ENCODE assay signal across 15 mouse cellular contexts in genomic region chr3:38937159-38937558, GRCm38 (mm10). TPM values are rescaled to one million over a fixed set of nuclear protein-coding genes. Genes with fewer than 3 reads are reported as not detected.
A peak's percentile ranks its signal among the peaks of the same experiment; 100 is the strongest.
DNase-seq lines count a peak whose midpoint lies in the region; ATAC-seq lines count a peak whose summit lies in the region.
"Had no signal": no experiment of that assay in that cellular context is flagged by ENCODE, and none has a peak within 500 bp of the region (broad histone marks: within the 10 kb centered on the region; RNA-seq: fewer than 3 reads in every experiment).

No protein-coding gene starts in this region.

- no peaks in the 10 kb centered on the region for H3K36me3 ChIP-seq in heart, embryonic 12.5 days
- 0 out of 2 replicates have a peak, but pooled peaks cover under 1% of the 10 kb centered on the region for H3K36me3 ChIP-seq in kidney, embryonic 15.5 days
- H3K36me3 ChIP-seq: midbrain, embryonic 12.5 days had no signal

- ATAC-seq in heart, embryonic 12.5 days (ENCODE audit: insufficient number of reproducible peaks, low FRiP score), result no peak
- no peak for ATAC-seq in kidney, embryonic 15.5 days (replicated peaks; ENCODE audit: low FRiP score)
- ATAC-seq: inflammation-experienced regulatory T-cells, adult 6 months had no signal

- peaks cover 38% of the 10 kb centered on the region for H3K4me1 ChIP-seq in heart, embryonic 12.5 days (replicated peaks)
- peaks cover 17% of the 10 kb centered on the region for H3K4me1 ChIP-seq in brown adipose tissue, adult 24 weeks (ENCODE audit: control insufficient read depth, insufficient read depth, insufficient read length, low read length)
- peaks cover 22% of the 10 kb centered on the region for H3K4me1 ChIP-seq in kidney, embryonic 15.5 days

- no peak overlapping the region for H3K9ac ChIP-seq in heart, embryonic 12.5 days
- H3K9ac ChIP-seq in kidney, embryonic 15.5 days, result no peak overlapping the region
- H3K9ac ChIP-seq: midbrain, embryonic 12.5 days; neural tube, embryonic 12.5 days had no signal

- H3K27me3 ChIP-seq in heart, embryonic 12.5 days (replicated peaks), result no peaks in the 10 kb centered on the region
- no peaks in the 10 kb centered on the region for H3K27me3 ChIP-seq in kidney, embryonic 15.5 days
- H3K27me3 ChIP-seq: CH12.LX; midbrain, embryonic 12.5 days; neural tube, embryonic 12.5 days had no signal

- WGBS in heart, embryonic 12.5 days, result 62% methylated on average over 8 of the region's 8 CpGs
- 46% methylated on average over 8 of the region's 8 CpGs for WGBS in kidney, embryonic 15.5 days

- DNase-seq in heart, adult 9 months (ENCODE audit: low spot score in 2 of 2), result peak; percentile 56 to 79
- peak; percentile 69 for DNase-seq in 3T3-L1 (ENCODE audit: low read depth, low spot score)
- no peak for DNase-seq in urinary bladder, adult 18-20 months (ENCODE audit: low spot score in 2 of 2)
- DNase-seq in yolk sac, embryonic 10.5 days (ENCODE audit: low spot score), result no peak
- no peak for DNase-seq in testis, postnatal 14 days (ENCODE audit: low spot score)
- DNase-seq: embryo, embryonic 11 days; liver; right cerebral cortex, adult 18-20 months had no signal

- no peak overlapping the region for H3K4me3 ChIP-seq in heart, embryonic 12.5 days
- 0 out of 2 replicates have a peak overlapping the region, but pooled peaks have one; percentile 6 for H3K4me3 ChIP-seq in brown adipose tissue, adult 24 weeks (ENCODE audit: insufficient read depth, low read depth, low read length)
- H3K4me3 ChIP-seq in kidney, embryonic 15.5 days (replicated peaks), result no peak overlapping the region
- H3K4me3 ChIP-seq: midbrain, embryonic 12.5 days; neural tube, embryonic 12.5 days had no signal

- no peak overlapping the region for H3K27ac ChIP-seq in heart, embryonic 12.5 days (ENCODE audit: poor library complexity, severe bottlenecking)
- peak overlapping the region; percentile 78 for H3K27ac ChIP-seq in brown adipose tissue, adult 24 weeks (replicated peaks; ENCODE audit: low read depth, low read length)
- H3K27ac ChIP-seq in kidney, embryonic 15.5 days, result 0 out of 2 replicates have a peak overlapping the region, but pooled peaks have one; percentile 0
- H3K27ac ChIP-seq: midbrain, embryonic 12.5 days; neural tube, embryonic 12.5 days had no signal

- H3K4me2 ChIP-seq in heart, embryonic 12.5 days, result no peak overlapping the region
- no peak overlapping the region for H3K4me2 ChIP-seq in kidney, embryonic 15.5 days
- H3K4me2 ChIP-seq: midbrain, embryonic 12.5 days; neural tube, embryonic 12.5 days had no signal

- no peaks in the 10 kb centered on the region for H3K9me3 ChIP-seq in heart, embryonic 12.5 days (replicated peaks)
- H3K9me3 ChIP-seq in kidney, embryonic 15.5 days (replicated peaks), result no peaks in the 10 kb centered on the region
- H3K9me3 ChIP-seq: midbrain, embryonic 12.5 days; neural tube, embryonic 12.5 days had no signal

RNA-seq across cellular contexts. Expression of gene Fat4, which starts 50.4 kb away (rescaled TPM):
- 5.3 and 7.0 TPM in 2 replicates for polyA plus RNA-seq in heart, embryonic 12.5 days (2016; fragmentation: Nextera tagmentation; extraction: Ambion mirVana)
- 0.91 and 1.3 TPM in 2 replicates for polyA plus RNA-seq in brown adipose tissue, adult 24 weeks (2012; ENCODE audit: insufficient read depth, insufficient read length, missing spikeins)
- polyA plus RNA-seq in kidney, embryonic 15.5 days (2015; fragmentation: Nextera tagmentation; extraction: Ambion mirVana), result 6.9 and 8.2 TPM in 2 replicates

Comparison
In these comparisons a context has a peak if more than half of its experiments do, and no peak if none do; other contexts are left out.
1. DNase-seq: peak in heart, adult 9 months (2 of 2) and 3T3-L1 (single experiment); none in urinary bladder, adult 18-20 months (0 of 2), yolk sac, embryonic 10.5 days (single experiment) and testis, postnatal 14 days (single experiment).